Mouse (Mus musculus) neural tube, embryonic 13.5 days (tissue): ENCODE measurements around the gene Prdm9. TPM values are rescaled to one million over a fixed set of nuclear protein-coding genes. Genes with fewer than 3 reads are reported as not detected.
"Not testable (repeated sequence)": the region's sequence is repeated elsewhere in the genome, so short reads cannot be mapped to it uniquely, and the experiment has no call there.

Experiments
- ATAC-seq: fragments of 200-750 bp; cut with Nextera tagmentation; 2 replicates; pipeline ENCODE4 v1.8.0; 2017; ENCODE audit warnings: low read depth, mild to moderate bottlenecking, moderate TSS enrichment, moderate library complexity
- H3K27ac ChIP-seq: fragments of 300-500 bp; sonication (generic); replicated peaks from 2 replicates; pipeline ENCODE4 v1.5.1; 2015; ENCODE audit warnings: moderate library complexity, mild to moderate bottlenecking, inconsistent platforms
- H3K27me3 ChIP-seq: fragments of 300-500 bp; sonication (generic); 2 replicates; pipeline ENCODE4 v1.6.1; 2015; ENCODE audit warnings: mild to moderate bottlenecking, inconsistent platforms
- H3K36me3 ChIP-seq: fragments of 300-500 bp; sonication (generic); 2 replicates; pipeline ENCODE4 v1.6.1; 2015; ENCODE audit warnings: mild to moderate bottlenecking, inconsistent platforms
- H3K4me1 ChIP-seq: fragments of 300-500 bp; sonication (generic); replicated peaks from 2 replicates; pipeline ENCODE4 v1.6.1; 2015; ENCODE audit warnings: inconsistent platforms
- H3K4me2 ChIP-seq: fragments of 300-500 bp; sonication (generic); 2 replicates; pipeline ENCODE4 v1.6.1; 2015; ENCODE audit warnings: inconsistent platforms, mild to moderate bottlenecking, moderate library complexity
- H3K4me3 ChIP-seq: fragments of 300-500 bp; sonication (generic); 2 replicates; pipeline ENCODE4 v1.5.1; 2015; ENCODE audit warnings: mild to moderate bottlenecking, inconsistent platforms
- H3K9ac ChIP-seq: fragments of 300-500 bp; sonication (generic); 2 replicates; pipeline ENCODE4 v1.6.1; 2015; ENCODE audit warnings: moderate library complexity, mild to moderate bottlenecking, inconsistent platforms
- H3K9me3 ChIP-seq: fragments of 300-500 bp; sonication (generic); 2 replicates; pipeline ENCODE4 v1.6.1; 2016; ENCODE audit warnings: inconsistent platforms
- WGBS: fragments of 180-500 bp; shearing (Covaris S2); methylation state at CpG from one replicate; pipeline ENCODE4 v1.1.7; 2015; 5-methylcytosine and 5-hydroxymethylcytosine counted together
- polyA plus RNA-seq: library from polyadenylated mRNA; unstranded; fragments of >200 nt; fragmentation: Nextera tagmentation; extraction: Ambion mirVana; gene quantifications from 2 replicates; pipeline ENCODE4 v1.2.1, GENCODE M21; 2015

Gene Prdm9
- polyA plus RNA-seq, 1 experiment from 2014 or later: 2.6 TPM

GRCm38 (mm10) chr17:15559946-15560345 lies 4.2 kb downstream of the Prdm9 start:
- WGBS: 76% methylated on average over 2 of the region's 2 CpGs
- Histone ChIP-seq H3K4me2 (no peak overlapping the region), H3K4me3 (no peak overlapping the region), H3K27ac (no peak overlapping the region), H3K9me3 (no peaks in the 10 kb centered on the region), H3K36me3 (no peaks in the 10 kb centered on the region), H3K27me3 (peaks cover 3% of the 10 kb centered on the region; the same call in 1 of the 2 replicates), H3K4me1 (peaks cover 8% of the 10 kb centered on the region), H3K9ac (no peak overlapping the region)
- ATAC-seq: no peak

DNA sequence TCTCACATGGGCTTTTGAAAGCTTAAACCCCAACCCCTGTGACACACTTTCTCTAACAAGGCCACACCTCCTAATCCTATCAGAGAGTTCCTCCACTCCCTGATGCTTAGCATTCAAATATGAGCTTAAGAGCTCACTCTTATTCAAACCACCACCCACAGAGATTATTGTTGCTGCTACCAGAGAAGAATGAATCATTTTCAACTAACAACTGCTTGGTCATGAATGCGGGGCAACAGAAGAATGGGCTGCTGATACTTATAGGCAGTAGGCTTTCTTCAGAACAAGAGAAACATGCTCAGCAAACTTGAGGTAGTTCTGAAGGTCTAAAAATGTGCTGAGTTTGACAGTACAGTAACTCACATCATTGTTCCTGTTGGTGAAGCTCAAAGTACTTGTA lies 14.4 kb downstream of the Prdm9 start:
- WGBS: 57% methylated on average over 1 of the region's 1 CpGs
- H3K4me1 ChIP-seq: no peaks in the 10 kb centered on the region
- H3K4me3 ChIP-seq: no peak overlapping the region
- ATAC-seq: no peak
- no peaks in the 10 kb centered on the region for H3K9me3 ChIP-seq
- no peak overlapping the region for H3K9ac ChIP-seq
- H3K27me3 ChIP-seq: no peaks in the 10 kb centered on the region
- peaks cover 4% of the 10 kb centered on the region for H3K36me3 ChIP-seq
- H3K4me2 ChIP-seq: no peak overlapping the region
- no peak overlapping the region for H3K27ac ChIP-seq

- H3K4me3 ChIP-seq: no peak overlapping the region
- H3K9me3 ChIP-seq: peaks cover 9% of the 10 kb centered on the region; the same call in 1 of the 2 replicates
- 65% methylated on average over 4 of the region's 4 CpGs for WGBS
- H3K4me2 ChIP-seq: no peak overlapping the region
- no peak overlapping the region for H3K9ac ChIP-seq
- H3K27me3 ChIP-seq: no peaks in the 10 kb centered on the region
- peaks cover 4% of the 10 kb centered on the region for H3K36me3 ChIP-seq
- no peak for ATAC-seq
- no peaks in the 10 kb centered on the region for H3K4me1 ChIP-seq
- no peak overlapping the region for H3K27ac ChIP-seq
Observed at GRCm38 (mm10) chr17:15546440-15546839, 17.7 kb downstream of the Prdm9 start.

GRCm38 (mm10) chr17:15543868-15544267 lies 20.3 kb downstream of the Prdm9 start:
- H3K4me2 ChIP-seq, H3K4me1 ChIP-seq, H3K27ac ChIP-seq, H3K9ac ChIP-seq, H3K9me3 ChIP-seq, H3K4me3 ChIP-seq, H3K27me3 ChIP-seq, ATAC-seq, H3K36me3 ChIP-seq: not testable (repeated sequence)
- WGBS: 65% methylated on average over 4 of the region's 4 CpGs

DNA sequence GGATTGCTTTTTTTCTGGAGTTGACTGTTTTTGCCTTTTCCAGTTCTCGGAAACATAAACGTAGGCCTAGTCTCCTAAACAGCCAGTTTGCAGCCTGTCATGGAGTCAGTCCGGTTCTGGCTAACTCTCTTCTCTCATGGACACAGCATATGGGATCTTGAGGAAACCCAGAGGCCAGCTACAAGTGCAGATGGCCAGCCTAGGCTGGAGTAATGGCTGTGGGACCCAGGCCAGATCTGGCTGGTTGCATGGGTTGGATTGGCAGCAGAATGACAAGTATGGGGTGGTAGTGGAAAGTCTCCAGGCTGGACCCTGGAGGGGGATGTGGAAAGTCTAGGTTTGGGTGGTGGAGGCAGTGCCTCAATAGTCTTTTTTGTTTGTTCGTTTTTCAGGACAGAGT lies 23.8 kb downstream of the Prdm9 start:
- 72% methylated on average over 4 of the region's 4 CpGs for WGBS
- Histone ChIP-seq H3K4me3 (no peak overlapping the region), H3K27me3 (peaks cover 24% of the 10 kb centered on the region), H3K9ac (no peak overlapping the region), H3K9me3 (peaks cover 9% of the 10 kb centered on the region; the same call in 1 of the 2 replicates), H3K4me2 (no peak overlapping the region), H3K36me3 (peaks cover 4% of the 10 kb centered on the region), H3K27ac (no peak overlapping the region), H3K4me1 (peaks cover 10% of the 10 kb centered on the region; the same call in 1 of the 2 replicates)
- ATAC-seq: no peak

GRCm38 (mm10) chr17:15536457-15536904 lies 27.7 kb downstream of the Prdm9 start:
- peaks cover 29% of the 10 kb centered on the region for H3K27me3 ChIP-seq
- H3K4me1 ChIP-seq: peaks cover 10% of the 10 kb centered on the region; the same call in 1 of the 2 replicates
- WGBS: under 1% methylated on average over 33 of the region's 33 CpGs
- no peaks in the 10 kb centered on the region for H3K36me3 ChIP-seq
- ATAC-seq: peak; percentile 36; the same call in 1 of the 2 replicates
- H3K4me3 ChIP-seq: peak overlapping the region; percentile 53
- peak overlapping the region; percentile 76 for H3K9ac ChIP-seq
- H3K9me3 ChIP-seq: no peaks in the 10 kb centered on the region
- H3K27ac ChIP-seq: no peak overlapping the region
- H3K4me2 ChIP-seq: peak overlapping the region; percentile 97

DNA sequence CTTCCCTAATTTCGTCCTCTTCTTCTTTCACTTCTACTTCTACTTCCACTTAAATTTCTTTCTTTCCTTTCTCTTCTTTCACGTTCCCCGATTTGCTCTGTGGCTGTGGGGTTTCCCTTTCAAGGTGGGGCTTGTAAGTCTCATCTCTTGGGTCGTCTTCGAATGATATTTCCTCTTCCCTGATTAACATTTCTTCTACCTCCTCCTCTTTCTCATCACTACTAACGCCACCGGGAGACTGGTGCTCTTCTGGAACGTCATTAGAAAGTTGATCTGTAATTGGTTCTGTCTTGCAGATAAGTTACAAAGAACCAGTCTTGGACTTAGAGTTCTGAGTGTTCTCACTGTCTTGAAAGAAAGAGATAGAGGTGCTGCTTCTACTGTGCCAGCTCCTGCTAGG lies 28.2 kb downstream of the Prdm9 start:
- H3K36me3 ChIP-seq: no peaks in the 10 kb centered on the region
- H3K4me1 ChIP-seq: peaks cover 10% of the 10 kb centered on the region; the same call in 1 of the 2 replicates
- no peak for ATAC-seq
- WGBS: 15% methylated on average over 8 of the region's 8 CpGs
- H3K9me3 ChIP-seq: no peaks in the 10 kb centered on the region
- H3K4me3 ChIP-seq: peak overlapping the region; percentile 53
- H3K27ac ChIP-seq: no peak overlapping the region
- peak overlapping the region; percentile 76 for H3K9ac ChIP-seq
- peaks cover 29% of the 10 kb centered on the region for H3K27me3 ChIP-seq
- peak overlapping the region; percentile 97 for H3K4me2 ChIP-seq

GRCm38 (mm10) chr17:15535162-15535800 lies 28.9 kb downstream of the Prdm9 start:
- WGBS: 66% methylated on average over 11 of the region's 11 CpGs
- H3K9me3 ChIP-seq: no peaks in the 10 kb centered on the region
- H3K36me3 ChIP-seq: no peaks in the 10 kb centered on the region
- no peak for ATAC-seq
- H3K4me3 ChIP-seq: 0 out of 2 replicates have a peak overlapping the region, but pooled peaks have one; percentile 53
- H3K27ac ChIP-seq: no peak overlapping the region
- peaks cover 28% of the 10 kb centered on the region for H3K27me3 ChIP-seq
- peaks cover 10% of the 10 kb centered on the region; the same call in 1 of the 2 replicates for H3K4me1 ChIP-seq
- H3K4me2 ChIP-seq: no peak overlapping the region
- H3K9ac ChIP-seq: no peak overlapping the region

DNA sequence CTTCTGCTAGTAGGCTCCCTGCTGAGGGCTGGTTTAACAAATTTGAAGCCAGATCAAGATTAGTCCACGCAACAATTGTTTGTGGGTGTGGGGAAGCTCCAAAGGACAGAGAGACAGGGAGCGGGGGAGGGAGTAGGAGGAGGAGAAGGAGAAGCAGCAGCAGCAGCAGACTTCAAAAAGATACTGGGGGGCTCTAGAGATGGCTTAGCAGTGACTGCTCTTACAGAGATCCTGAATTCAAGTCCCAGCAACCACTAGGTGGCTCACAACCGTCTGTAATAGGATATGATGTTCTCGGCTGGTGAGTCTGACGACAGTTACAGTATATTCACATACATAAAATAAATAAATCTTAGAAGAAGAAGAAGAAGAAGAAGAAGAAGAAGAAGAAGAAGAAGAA lies 34.0 kb downstream of the Prdm9 start:
- Histone ChIP-seq H3K9ac (no peak overlapping the region), H3K27ac (no peak overlapping the region), H3K4me1 (peaks cover 21% of the 10 kb centered on the region), H3K36me3 (peaks cover 3% of the 10 kb centered on the region; the same call in 1 of the 2 replicates), H3K27me3 (peaks cover 3% of the 10 kb centered on the region), H3K9me3 (no peaks in the 10 kb centered on the region), H3K4me3 (no peak overlapping the region), H3K4me2 (no peak overlapping the region)
- ATAC-seq: no peak
- WGBS: 5% methylated on average over 5 of the region's 5 CpGs

GRCm38 (mm10) chr17:15528887-15529286 lies 35.3 kb downstream of the Prdm9 start:
- ATAC-seq: no peak
- H3K9me3 ChIP-seq: no peaks in the 10 kb centered on the region
- H3K9ac ChIP-seq: no peak overlapping the region
- H3K4me1 ChIP-seq: peaks cover 21% of the 10 kb centered on the region
- no peaks in the 10 kb centered on the region for H3K27me3 ChIP-seq
- H3K4me3 ChIP-seq: no peak overlapping the region
- no peak overlapping the region for H3K27ac ChIP-seq
- H3K4me2 ChIP-seq: no peak overlapping the region
- 85% methylated on average over 2 of the region's 2 CpGs for WGBS
- peaks cover 15% of the 10 kb centered on the region for H3K36me3 ChIP-seq

- H3K4me3 ChIP-seq: peak overlapping the region; percentile 83
- H3K4me2 ChIP-seq: peak overlapping the region; percentile 64
- ATAC-seq: no peak
- H3K4me1 ChIP-seq: peaks cover 21% of the 10 kb centered on the region
- peak overlapping the region; percentile 87 for H3K9ac ChIP-seq
- peak overlapping the region; percentile 85 for H3K27ac ChIP-seq
- H3K36me3 ChIP-seq: peaks cover 22% of the 10 kb centered on the region
- 70% methylated on average over 3 of the region's 3 CpGs for WGBS
- no peaks in the 10 kb centered on the region for H3K9me3 ChIP-seq
- H3K27me3 ChIP-seq: no peaks in the 10 kb centered on the region
Observed at GRCm38 (mm10) chr17:15527811-15528136, 36.4 kb downstream of the Prdm9 start.

GRCm38 (mm10) chr17:15526986-15527810 lies 37.0 kb downstream of the Prdm9 start, which contains the start of gene Pdcd2:
TSS of gene Pdcd2 (minus strand) at chr17:15527301.
- peaks cover 21% of the 10 kb centered on the region for H3K4me1 ChIP-seq
- WGBS: 2% methylated on average over 49 of the region's 55 CpGs
- peaks cover 27% of the 10 kb centered on the region for H3K36me3 ChIP-seq
- peak within 1 kb of the TSS; percentile 85 for H3K27ac ChIP-seq
- peak within 1 kb of the TSS; percentile 64 for H3K4me2 ChIP-seq
- peak within 1 kb of the TSS; percentile 87 for H3K9ac ChIP-seq
- peak; percentile 98 for ATAC-seq
- no peaks in the 10 kb centered on the region for H3K27me3 ChIP-seq
- H3K4me3 ChIP-seq: peak within 1 kb of the TSS; percentile 83
- H3K9me3 ChIP-seq: no peaks in the 10 kb centered on the region
